Mouse (Mus musculus): ENCODE measurements around the gene Mphosph8.

GRCm38 (mm10) chr14:56631109-56631508, 36.9 kb upstream of the Mphosph8 start:
- no peak for TF ChIP-seq CTCF (IDR thresholded peaks at IDR 0.05; ENCODE audit: extremely low read depth, insufficient read length, insufficient replicate concordance, low read depth, low read length)
- TF ChIP-seq POLR2A (IDR thresholded peaks at IDR 0.05; ENCODE audit: low read depth, low read length) = no peak
